Mouse (Mus musculus): ENCODE measurements around the gene Zcchc7. TPM values are rescaled to one million over a fixed set of nuclear protein-coding genes. Genes with fewer than 3 reads are reported as not detected.

The Zcchc7 gene
- polyA plus RNA-seq, 1 experiment from 2014 or later: 58.9 TPM

- no peaks in the 10 kb centered on the region for H3K9me3 ChIP-seq (ENCODE audit: control insufficient read depth, low read depth, low read length)
- no peaks in the 10 kb centered on the region for H3K27me3 ChIP-seq (ENCODE audit: control insufficient read depth, insufficient read depth, low read length)
- no peaks in the 10 kb centered on the region for H3K36me3 ChIP-seq (ENCODE audit: control insufficient read depth, insufficient read depth, low read length)
- no peak overlapping the region for H3K4me2 ChIP-seq (replicated peaks; ENCODE audit: low read depth, low read length)
- ATAC-seq (ENCODE audit: insufficient number of reproducible peaks, insufficient read depth, low FRiP score, low read depth): no peak
- no peak overlapping the region for H3K27ac ChIP-seq (ENCODE audit: low read length)
- H3K9ac ChIP-seq (replicated peaks; ENCODE audit: low read depth, low read length): no peak overlapping the region
- H3K4me3 ChIP-seq (ENCODE audit: low read depth, low read length): no peak overlapping the region
- WGBS: 85% methylated on average over 5 of the region's 5 CpGs
- H3K4me1 ChIP-seq (ENCODE audit: control insufficient read depth, insufficient read depth, low read length): no peaks in the 10 kb centered on the region
These were observed 191.8 kb downstream of the Zcchc7 start for GRCm38 (mm10) chr4:44947464-44947863.

- Histone ChIP-seq H3K9me3 (ENCODE audit: control insufficient read depth, low read depth, low read length) (no peaks in the 10 kb centered on the region), H3K27me3 (ENCODE audit: control insufficient read depth, insufficient read depth, low read length) (no peaks in the 10 kb centered on the region), H3K4me2 (replicated peaks; ENCODE audit: low read depth, low read length) (no peak overlapping the region), H3K4me1 (ENCODE audit: control insufficient read depth, insufficient read depth, low read length) (no peaks in the 10 kb centered on the region), H3K36me3 (ENCODE audit: control insufficient read depth, insufficient read depth, low read length) (no peaks in the 10 kb centered on the region), H3K9ac (replicated peaks; ENCODE audit: low read depth, low read length) (no peak overlapping the region), H3K4me3 (ENCODE audit: low read depth, low read length) (no peak overlapping the region), H3K27ac (ENCODE audit: low read length) (no peak overlapping the region)
- WGBS: 68% methylated on average over 1 of the region's 1 CpGs
- ATAC-seq (ENCODE audit: insufficient number of reproducible peaks, insufficient read depth, low FRiP score, low read depth): no peak
These were observed 192.6 kb downstream of the Zcchc7 start for GRCm38 (mm10) chr4:44948314-44948713.

GRCm38 (mm10) chr4:44953041-44953440 is 197.4 kb downstream of the Zcchc7 start:
- Histone ChIP-seq H3K9me3 (ENCODE audit: control insufficient read depth, low read depth, low read length) (no peaks in the 10 kb centered on the region), H3K27me3 (ENCODE audit: control insufficient read depth, insufficient read depth, low read length) (no peaks in the 10 kb centered on the region), H3K4me3 (ENCODE audit: low read depth, low read length) (no peak overlapping the region), H3K4me2 (replicated peaks; ENCODE audit: low read depth, low read length) (no peak overlapping the region), H3K9ac (replicated peaks; ENCODE audit: low read depth, low read length) (no peak overlapping the region), H3K4me1 (ENCODE audit: control insufficient read depth, insufficient read depth, low read length) (no peaks in the 10 kb centered on the region), H3K27ac (ENCODE audit: low read length) (no peak overlapping the region), H3K36me3 (ENCODE audit: control insufficient read depth, insufficient read depth, low read length) (no peaks in the 10 kb centered on the region)
- 75% methylated on average over 9 of the region's 9 CpGs for WGBS
- no peak for ATAC-seq (ENCODE audit: insufficient number of reproducible peaks, insufficient read depth, low FRiP score, low read depth)

- no peaks in the 10 kb centered on the region for H3K9me3 ChIP-seq (ENCODE audit: control insufficient read depth, low read depth, low read length)
- no peak overlapping the region for H3K9ac ChIP-seq (replicated peaks; ENCODE audit: low read depth, low read length)
- no peak overlapping the region for H3K4me3 ChIP-seq (ENCODE audit: low read depth, low read length)
- H3K27me3 ChIP-seq (ENCODE audit: control insufficient read depth, insufficient read depth, low read length): no peaks in the 10 kb centered on the region
- no peak for ATAC-seq (ENCODE audit: insufficient number of reproducible peaks, insufficient read depth, low FRiP score, low read depth)
- WGBS: 82% methylated on average over 9 of the region's 9 CpGs
- no peaks in the 10 kb centered on the region for H3K36me3 ChIP-seq (ENCODE audit: control insufficient read depth, insufficient read depth, low read length)
- no peaks in the 10 kb centered on the region for H3K4me1 ChIP-seq (ENCODE audit: control insufficient read depth, insufficient read depth, low read length)
- no peak overlapping the region for H3K4me2 ChIP-seq (replicated peaks; ENCODE audit: low read depth, low read length)
- no peak overlapping the region for H3K27ac ChIP-seq (ENCODE audit: low read length)
These were observed 203.1 kb downstream of the Zcchc7 start for GRCm38 (mm10) chr4:44958776-44959175.

- Histone ChIP-seq H3K27ac (ENCODE audit: low read length) (no peak overlapping the region), H3K9me3 (ENCODE audit: control insufficient read depth, low read depth, low read length) (no peaks in the 10 kb centered on the region), H3K36me3 (ENCODE audit: control insufficient read depth, insufficient read depth, low read length) (no peaks in the 10 kb centered on the region), H3K27me3 (ENCODE audit: control insufficient read depth, insufficient read depth, low read length) (no peaks in the 10 kb centered on the region), H3K9ac (replicated peaks; ENCODE audit: low read depth, low read length) (no peak overlapping the region), H3K4me2 (replicated peaks; ENCODE audit: low read depth, low read length) (no peak overlapping the region), H3K4me3 (ENCODE audit: low read depth, low read length) (no peak overlapping the region), H3K4me1 (ENCODE audit: control insufficient read depth, insufficient read depth, low read length) (no peaks in the 10 kb centered on the region)
- no peak for ATAC-seq (ENCODE audit: insufficient number of reproducible peaks, insufficient read depth, low FRiP score, low read depth)
- WGBS: 93% methylated on average over 13 of the region's 13 CpGs
These were observed 203.5 kb downstream of the Zcchc7 start for GRCm38 (mm10) chr4:44959220-44959619.

GRCm38 (mm10) chr4:44963156-44963555 is 207.5 kb downstream of the Zcchc7 start:
- Histone ChIP-seq H3K27me3 (ENCODE audit: control insufficient read depth, insufficient read depth, low read length) (no peaks in the 10 kb centered on the region), H3K4me2 (replicated peaks; ENCODE audit: low read depth, low read length) (no peak overlapping the region), H3K9ac (replicated peaks; ENCODE audit: low read depth, low read length) (no peak overlapping the region), H3K36me3 (ENCODE audit: control insufficient read depth, insufficient read depth, low read length) (no peaks in the 10 kb centered on the region), H3K27ac (ENCODE audit: low read length) (no peak overlapping the region), H3K4me3 (ENCODE audit: low read depth, low read length) (no peak overlapping the region), H3K9me3 (ENCODE audit: control insufficient read depth, low read depth, low read length) (no peaks in the 10 kb centered on the region), H3K4me1 (ENCODE audit: control insufficient read depth, insufficient read depth, low read length) (no peaks in the 10 kb centered on the region)
- 70% methylated on average over 11 of the region's 11 CpGs for WGBS
- no peak for ATAC-seq (ENCODE audit: insufficient number of reproducible peaks, insufficient read depth, low FRiP score, low read depth)

- no peak for ATAC-seq (ENCODE audit: insufficient number of reproducible peaks, insufficient read depth, low FRiP score, low read depth)
- Histone ChIP-seq H3K36me3 (ENCODE audit: control insufficient read depth, insufficient read depth, low read length) (no peaks in the 10 kb centered on the region), H3K9me3 (ENCODE audit: control insufficient read depth, low read depth, low read length) (no peaks in the 10 kb centered on the region), H3K4me2 (replicated peaks; ENCODE audit: low read depth, low read length) (no peak overlapping the region), H3K9ac (replicated peaks; ENCODE audit: low read depth, low read length) (no peak overlapping the region), H3K27ac (ENCODE audit: low read length) (no peak overlapping the region), H3K4me1 (ENCODE audit: control insufficient read depth, insufficient read depth, low read length) (no peaks in the 10 kb centered on the region), H3K27me3 (ENCODE audit: control insufficient read depth, insufficient read depth, low read length) (no peaks in the 10 kb centered on the region), H3K4me3 (ENCODE audit: low read depth, low read length) (no peak overlapping the region)
- 72% methylated on average over 2 of the region's 2 CpGs for WGBS
These were observed 209.5 kb downstream of the Zcchc7 start for GRCm38 (mm10) chr4:44965175-44965574.

- H3K36me3 ChIP-seq (ENCODE audit: control insufficient read depth, insufficient read depth, low read length): no peaks in the 10 kb centered on the region
- H3K4me2 ChIP-seq (replicated peaks; ENCODE audit: low read depth, low read length): no peak overlapping the region
- no peak overlapping the region for H3K9ac ChIP-seq (replicated peaks; ENCODE audit: low read depth, low read length)
- no peak overlapping the region for H3K27ac ChIP-seq (ENCODE audit: low read length)
- WGBS: 75% methylated on average over 3 of the region's 3 CpGs
- H3K27me3 ChIP-seq (ENCODE audit: control insufficient read depth, insufficient read depth, low read length): no peaks in the 10 kb centered on the region
- no peak for ATAC-seq (ENCODE audit: insufficient number of reproducible peaks, insufficient read depth, low FRiP score, low read depth)
- H3K4me3 ChIP-seq (ENCODE audit: low read depth, low read length): no peak overlapping the region
- no peaks in the 10 kb centered on the region for H3K4me1 ChIP-seq (ENCODE audit: control insufficient read depth, insufficient read depth, low read length)
- no peaks in the 10 kb centered on the region for H3K9me3 ChIP-seq (ENCODE audit: control insufficient read depth, low read depth, low read length)
These were observed 210.1 kb downstream of the Zcchc7 start for GRCm38 (mm10) chr4:44965736-44966135.

- Histone ChIP-seq H3K4me2 (replicated peaks; ENCODE audit: low read depth, low read length) (no peak overlapping the region), H3K27ac (ENCODE audit: low read length) (no peak overlapping the region), H3K9me3 (ENCODE audit: control insufficient read depth, low read depth, low read length) (no peaks in the 10 kb centered on the region), H3K36me3 (ENCODE audit: control insufficient read depth, insufficient read depth, low read length) (no peaks in the 10 kb centered on the region), H3K9ac (replicated peaks; ENCODE audit: low read depth, low read length) (no peak overlapping the region), H3K4me3 (ENCODE audit: low read depth, low read length) (no peak overlapping the region), H3K27me3 (ENCODE audit: control insufficient read depth, insufficient read depth, low read length) (no peaks in the 10 kb centered on the region), H3K4me1 (ENCODE audit: control insufficient read depth, insufficient read depth, low read length) (no peaks in the 10 kb centered on the region)
- WGBS: 86% methylated on average over 8 of the region's 8 CpGs
- no peak for ATAC-seq (ENCODE audit: insufficient number of reproducible peaks, insufficient read depth, low FRiP score, low read depth)
These were observed 211.7 kb downstream of the Zcchc7 start for GRCm38 (mm10) chr4:44967402-44967801.
